Mouse (Mus musculus) bone marrow macrophage, adult 2 months (primary cell): ENCODE data around the gene Gabrr2.

Experiments used
- CTCF ChIP-seq: IDR thresholded peaks from 2 replicates; pipeline ENCODE4 v1.5.1; 2012; ENCODE audit warnings: low read depth, mild to moderate bottlenecking, low read length, moderate library complexity
- POLR2A ChIP-seq: IDR thresholded peaks from 2 replicates; pipeline ENCODE4 v1.6.1; 2012; ENCODE audit warnings: mild to moderate bottlenecking, low read depth, low read length, borderline replicate concordance

GRCm38 (mm10) chr4:33071337-33071736 is 8.5 kb downstream of the Gabrr2 start:
- no peak for TF ChIP-seq CTCF
- TF ChIP-seq POLR2A = no peak
